Mouse (Mus musculus): ENCODE measurements at regions not wholly inside any gene's neighbourhood (a gene's known extent, or its start where the extent isn't known, plus 50 kb on each side); places are given as distances from the start of the nearest gene placed in this dataset.

GRCm38 (mm10) chr9:49928041-49928656 lies 129.4 kb upstream of the Ncam1 start (continued):
- no peak for TF ChIP-seq JUN (IDR thresholded peaks at IDR 0.05; ENCODE audit: insufficient read depth, low read depth, low read length)

GRCm38 (mm10) chr9:49927281-49927680 lies 128.6 kb upstream of the Ncam1 start:
- H3K4me3 ChIP-seq (replicated peaks in 1 of 3; ENCODE audit: low read depth in 2 of 3, low read length in 2 of 3, poor library complexity in 1 of 3): no peak overlapping the region

GRCm38 (mm10) chr9:49925796-49926195 lies 127.1 kb upstream of the Ncam1 start:
- in situ Hi-C loops (cut with MboI; ENCODE audit: low pct_ligation_motif_present, low pct_unique_long_range_greater_than_20kb, low sequenced_read_pairs) (no loop called here), dilution Hi-C loops (cut with MboI; ENCODE audit: extremely low pct_ligation_motif_present, extremely low pct_unique_long_range_greater_than_20kb, low sequenced_read_pairs) (no loop called here)
- TF ChIP-seq HCFC1 (IDR thresholded peaks at IDR 0.05; ENCODE audit: low read depth, low read length) (no peak), POLR2AphosphoS2 (IDR thresholded peaks at IDR 0.05; ENCODE audit: low read depth, low read length) (no peak), JUN (IDR thresholded peaks at IDR 0.05; ENCODE audit: insufficient read depth, low read depth, low read length) (no peak), GABPA (IDR thresholded peaks at IDR 0.05; ENCODE audit: insufficient replicate concordance, low read depth, low read length) (no peak), ELF1 (IDR thresholded peaks at IDR 0.05; ENCODE audit: low read depth, low read length) (no peak), IRF4 (IDR thresholded peaks at IDR 0.05; ENCODE audit: low read depth, low read length) (no peak), SMC3 (IDR thresholded peaks at IDR 0.05; ENCODE audit: low read depth, low read length) (no peak), E2F4 (IDR thresholded peaks at IDR 0.05; ENCODE audit: insufficient replicate concordance, low read depth, low read length) (no peak), NELFE (IDR thresholded peaks at IDR 0.05; ENCODE audit: low read depth, low read length) (no peak), ZMIZ1 (IDR thresholded peaks at IDR 0.05; ENCODE audit: low read depth, low read length) (no peak), MAZ (IDR thresholded peaks at IDR 0.05; ENCODE audit: low read depth, low read length) (no peak), EP300 (IDR thresholded peaks at IDR 0.05; ENCODE audit: low read length) (no peak), ZKSCAN1 (IDR thresholded peaks at IDR 0.05; ENCODE audit: borderline replicate concordance, low read depth, low read length) (no peak), MAFK (IDR thresholded peaks at IDR 0.05; ENCODE audit: insufficient replicate concordance, low read length) (no peak), ZNF384 (IDR thresholded peaks at IDR 0.05; ENCODE audit: low read depth, low read length) (no peak)
- Histone ChIP-seq H3K36me3 (replicated peaks in 1 of 2; ENCODE audit: control insufficient read depth in 1 of 2, insufficient read depth in 1 of 2, low read length in 1 of 2) (no peaks in the 10 kb centered on the region), H3K4me3 (replicated peaks in 1 of 3; ENCODE audit: low read depth in 2 of 3, low read length in 2 of 3, poor library complexity in 1 of 3) (no peak overlapping the region), H3K27me3 (replicated peaks) (no peaks in the 10 kb centered on the region), H3K4me2 (ENCODE audit: insufficient read depth, low read depth, poor library complexity, severe bottlenecking) (no peak overlapping the region), H3K4me1 (ENCODE audit: control insufficient read depth in 1 of 2, insufficient read depth in 2 of 2) (peaks cover 0 to 3% of the 10 kb centered on the region in 2 experiments; a peak in 1 of 4 replicates), H3K27ac (ENCODE audit: insufficient read depth, low read depth) (no peak overlapping the region), H3K9ac (ENCODE audit: insufficient read depth, low read depth) (no peak overlapping the region), H3K79me2 (replicated peaks; ENCODE audit: control insufficient read depth, extremely low read depth, insufficient read depth, poor library complexity, severe bottlenecking) (no peaks in the 10 kb centered on the region), H3K9me3 (replicated peaks; ENCODE audit: low read length) (no peaks in the 10 kb centered on the region)
- no peak for DNase-seq (ENCODE audit: extremely low read depth)

More at GRCm38 (mm10) chr9:49927281-49927680, 128.6 kb upstream of the Ncam1 start:
- in situ Hi-C loops (cut with MboI; ENCODE audit: low pct_ligation_motif_present, low pct_unique_long_range_greater_than_20kb, low sequenced_read_pairs) (no loop called here), dilution Hi-C loops (cut with MboI; ENCODE audit: extremely low pct_ligation_motif_present, extremely low pct_unique_long_range_greater_than_20kb, low sequenced_read_pairs) (no loop called here)
- no peaks in the 10 kb centered on the region for H3K9me3 ChIP-seq (replicated peaks; ENCODE audit: low read length)
- H3K27ac ChIP-seq (ENCODE audit: insufficient read depth, low read depth): no peak overlapping the region
- TF ChIP-seq UBTF (IDR thresholded peaks at IDR 0.05; ENCODE audit: low read depth, low read length) (no peak), CHD2 (IDR thresholded peaks at IDR 0.05; ENCODE audit: low read length) (no peak), MEF2A (IDR thresholded peaks at IDR 0.05; ENCODE audit: borderline replicate concordance, low read depth, low read length) (no peak), RCOR1 (conservative IDR thresholded peaks at IDR 0.05; ENCODE audit: low read depth, low read length) (no peak)
- H3K27me3 ChIP-seq (replicated peaks): no peaks in the 10 kb centered on the region
- H3K36me3 ChIP-seq (replicated peaks in 1 of 2; ENCODE audit: control insufficient read depth in 1 of 2, insufficient read depth in 1 of 2, low read length in 1 of 2): no peaks in the 10 kb centered on the region
- peaks cover 0 to 3% of the 10 kb centered on the region in 2 experiments; a peak in 1 of 4 replicates for H3K4me1 ChIP-seq (ENCODE audit: control insufficient read depth in 1 of 2, insufficient read depth in 2 of 2)
- DNase-seq (ENCODE audit: extremely low read depth): no peak
- no peak overlapping the region for H3K9ac ChIP-seq (ENCODE audit: insufficient read depth, low read depth)
- no peak overlapping the region for H3K4me2 ChIP-seq (ENCODE audit: insufficient read depth, low read depth, poor library complexity, severe bottlenecking)
- no peaks in the 10 kb centered on the region for H3K79me2 ChIP-seq (replicated peaks; ENCODE audit: control insufficient read depth, extremely low read depth, insufficient read depth, poor library complexity, severe bottlenecking)

All from CH12.LX (cell line).